Mouse (Mus musculus): Measurements from ENCODE around the gene Tmem132c.

GRCm38 (mm10) chr5:127468151-127468550 is 226.5 kb downstream of the Tmem132c start:
- no peak for TF ChIP-seq CTCF (IDR thresholded peaks at IDR 0.05; ENCODE audit: extremely low read depth, insufficient read length, insufficient replicate concordance, low read depth, low read length)
- no peak for TF ChIP-seq POLR2A (IDR thresholded peaks at IDR 0.05; ENCODE audit: low read depth, low read length)

Measured in small intestine, adult 2 months (tissue).